Mouse (Mus musculus) C2C12 (cell line): ENCODE measurements around the gene Spns2.

ENCODE experiments used
- CEBPB ChIP-seq: IDR thresholded peaks from one replicate; pipeline ENCODE4 v1.6.1; 2011; ENCODE audit warnings: low read depth, mild to moderate bottlenecking, control low read depth, moderate library complexity
- CTCF ChIP-seq: IDR thresholded peaks from one replicate; pipeline ENCODE4 v1.5.1; 2011; ENCODE audit not compliant: control insufficient read depth, insufficient read depth, insufficient read length
- MAX ChIP-seq: IDR thresholded peaks from one replicate; pipeline ENCODE4 v1.6.1; 2011; ENCODE audit warnings: mild to moderate bottlenecking, control low read depth
- MYOD1 ChIP-seq: IDR thresholded peaks from one replicate; pipeline ENCODE4 v1.6.1; 2011; ENCODE audit warnings: low read depth; ENCODE audit not compliant: control insufficient read depth, insufficient read length
- MYOG ChIP-seq: IDR thresholded peaks from one replicate; pipeline ENCODE4 v1.6.1; 2011; ENCODE audit not compliant: control insufficient read depth, insufficient read length; ENCODE audit errors: extremely low read depth
- USF1 ChIP-seq: IDR thresholded peaks from one replicate; pipeline ENCODE4 v1.6.1; 2011; ENCODE audit warnings: low read depth, mild to moderate bottlenecking, control low read depth, moderate library complexity

GRCm38 (mm10) chr11:72457995-72458496 is 31.7 kb downstream of the Spns2 start:
- TF ChIP-seq CTCF (no peak), MAX (no peak), USF1 (no peak), CEBPB (no peak), MYOD1 (no peak), MYOG (no peak)
